Mouse (Mus musculus): ENCODE measurements at regions not wholly inside any gene's neighbourhood (a gene's known extent, or its start where the extent isn't known, plus 50 kb on each side); places are given as distances from the start of the nearest gene placed in this dataset.

- Histone ChIP-seq H3K4me3 (ENCODE audit: low read depth, low read length) (no peak overlapping the region), H3K4me2 (ENCODE audit: low read depth, low read length) (no peak overlapping the region), H3K36me3 (ENCODE audit: control insufficient read depth, insufficient read depth, low read length) (no peaks in the 10 kb centered on the region), H3K9ac (replicated peaks; ENCODE audit: low read depth, low read length) (no peak overlapping the region), H3K9me3 (ENCODE audit: control insufficient read depth, low read length) (no peaks in the 10 kb centered on the region), H3K27ac (ENCODE audit: low read depth, low read length) (no peak overlapping the region), H3K4me1 (ENCODE audit: control insufficient read depth, insufficient read depth, low read length) (no peaks in the 10 kb centered on the region), H3K27me3 (ENCODE audit: control insufficient read depth, insufficient read depth, low read length) (no peaks in the 10 kb centered on the region)
- WGBS: 96% methylated on average over 1 of the region's 1 CpGs
- ATAC-seq (ENCODE audit: low read depth): no peak
Measured at GRCm38 (mm10) chr9:9606322-9606721, 367.4 kb upstream of the Arhgap42 start.

DNA sequence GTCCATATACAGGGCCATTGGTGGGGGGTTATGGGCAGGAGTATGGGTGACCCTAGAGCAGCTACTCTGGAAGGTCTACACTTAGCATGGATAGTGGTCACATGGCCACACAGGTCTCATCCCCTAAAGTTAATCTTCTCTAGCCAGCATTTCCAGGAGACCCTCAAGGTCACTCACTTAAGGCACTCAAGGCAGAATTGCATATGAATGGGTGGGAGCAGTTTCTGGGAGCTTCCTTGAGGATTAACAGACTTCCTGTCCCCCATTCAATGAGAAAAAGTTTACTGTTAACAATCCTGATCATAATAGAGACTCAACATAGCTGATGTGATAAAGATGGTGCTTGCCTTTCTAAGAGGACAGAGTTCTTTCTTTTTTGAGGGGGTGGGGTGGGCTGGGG lies 352.4 kb upstream of the Arhgap42 start:
- no peak for ATAC-seq (ENCODE audit: low read depth)
- Histone ChIP-seq H3K9ac (replicated peaks; ENCODE audit: low read depth, low read length) (no peak overlapping the region), H3K4me1 (ENCODE audit: control insufficient read depth, insufficient read depth, low read length) (no peaks in the 10 kb centered on the region), H3K27ac (ENCODE audit: low read depth, low read length) (no peak overlapping the region), H3K4me2 (ENCODE audit: low read depth, low read length) (no peak overlapping the region), H3K27me3 (ENCODE audit: control insufficient read depth, insufficient read depth, low read length) (no peaks in the 10 kb centered on the region), H3K4me3 (ENCODE audit: low read depth, low read length) (no peak overlapping the region), H3K9me3 (ENCODE audit: control insufficient read depth, low read length) (no peaks in the 10 kb centered on the region), H3K36me3 (ENCODE audit: control insufficient read depth, insufficient read depth, low read length) (no peaks in the 10 kb centered on the region)

- no peaks in the 10 kb centered on the region for H3K36me3 ChIP-seq (ENCODE audit: control insufficient read depth, insufficient read depth, low read length)
- H3K27me3 ChIP-seq (ENCODE audit: control insufficient read depth, insufficient read depth, low read length): no peaks in the 10 kb centered on the region
- no peak overlapping the region for H3K4me3 ChIP-seq (ENCODE audit: low read depth, low read length)
- no peak overlapping the region for H3K9ac ChIP-seq (replicated peaks; ENCODE audit: low read depth, low read length)
- no peaks in the 10 kb centered on the region for H3K4me1 ChIP-seq (ENCODE audit: control insufficient read depth, insufficient read depth, low read length)
- ATAC-seq (ENCODE audit: low read depth): peak; percentile 69; the same call in 1 of the 2 replicates
- H3K4me2 ChIP-seq (ENCODE audit: low read depth, low read length): no peak overlapping the region
- no peak overlapping the region for H3K27ac ChIP-seq (ENCODE audit: low read depth, low read length)
- H3K9me3 ChIP-seq (ENCODE audit: control insufficient read depth, low read length): no peaks in the 10 kb centered on the region
- 50% methylated on average over 2 of the region's 2 CpGs for WGBS
Measured at GRCm38 (mm10) chr9:9583011-9583605, 344.2 kb upstream of the Arhgap42 start.

- Histone ChIP-seq H3K4me1 (ENCODE audit: control insufficient read depth, insufficient read depth, low read length) (no peaks in the 10 kb centered on the region), H3K9ac (replicated peaks; ENCODE audit: low read depth, low read length) (no peak overlapping the region), H3K4me3 (ENCODE audit: low read depth, low read length) (no peak overlapping the region), H3K9me3 (ENCODE audit: control insufficient read depth, low read length) (no peaks in the 10 kb centered on the region), H3K27ac (ENCODE audit: low read depth, low read length) (no peak overlapping the region), H3K4me2 (ENCODE audit: low read depth, low read length) (no peak overlapping the region), H3K36me3 (ENCODE audit: control insufficient read depth, insufficient read depth, low read length) (no peaks in the 10 kb centered on the region), H3K27me3 (ENCODE audit: control insufficient read depth, insufficient read depth, low read length) (no peaks in the 10 kb centered on the region)
- 87% methylated on average over 3 of the region's 3 CpGs for WGBS
- no peak for ATAC-seq (ENCODE audit: low read depth)
Measured at GRCm38 (mm10) chr9:9582301-9583010, 343.6 kb upstream of the Arhgap42 start.

DNA sequence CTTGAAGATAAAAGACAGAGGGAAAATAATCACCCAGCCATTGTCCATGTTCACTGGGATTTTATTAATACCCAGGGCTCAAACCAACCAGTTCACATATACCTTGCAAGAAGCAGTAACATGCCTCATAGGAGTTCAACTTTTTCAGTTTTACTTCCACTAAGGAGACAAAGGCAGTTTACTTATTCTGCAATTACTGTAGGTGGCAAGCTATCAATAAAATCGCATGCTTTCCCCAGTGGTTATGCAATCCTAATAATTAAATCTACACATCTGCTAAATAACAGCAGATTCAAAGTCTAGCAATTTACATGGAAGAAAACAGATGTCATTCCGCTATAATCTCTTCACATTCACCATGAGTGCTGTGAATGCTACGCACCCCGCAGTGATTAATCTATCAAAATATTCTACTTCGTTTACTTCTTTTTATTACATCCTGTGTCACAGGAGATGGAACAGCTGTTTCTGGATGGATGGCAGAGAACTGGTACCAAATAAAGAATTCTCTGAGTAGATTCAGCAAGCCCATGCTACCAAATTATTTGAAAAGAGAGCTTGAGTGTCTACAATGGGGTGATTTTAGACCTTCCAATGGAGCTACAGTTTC lies 329.2 kb upstream of the Arhgap42 start:
- Histone ChIP-seq H3K4me3 (ENCODE audit: low read depth, low read length) (no peak overlapping the region), H3K4me1 (ENCODE audit: control insufficient read depth, insufficient read depth, low read length) (no peaks in the 10 kb centered on the region), H3K4me2 (ENCODE audit: low read depth, low read length) (no peak overlapping the region), H3K9me3 (ENCODE audit: control insufficient read depth, low read length) (no peaks in the 10 kb centered on the region), H3K27ac (ENCODE audit: low read depth, low read length) (no peak overlapping the region), H3K27me3 (ENCODE audit: control insufficient read depth, insufficient read depth, low read length) (no peaks in the 10 kb centered on the region), H3K36me3 (ENCODE audit: control insufficient read depth, insufficient read depth, low read length) (no peaks in the 10 kb centered on the region), H3K9ac (replicated peaks; ENCODE audit: low read depth, low read length) (no peak overlapping the region)
- WGBS: 48% methylated on average over 5 of the region's 5 CpGs
- peak; percentile 85 for ATAC-seq (ENCODE audit: low read depth)

DNA sequence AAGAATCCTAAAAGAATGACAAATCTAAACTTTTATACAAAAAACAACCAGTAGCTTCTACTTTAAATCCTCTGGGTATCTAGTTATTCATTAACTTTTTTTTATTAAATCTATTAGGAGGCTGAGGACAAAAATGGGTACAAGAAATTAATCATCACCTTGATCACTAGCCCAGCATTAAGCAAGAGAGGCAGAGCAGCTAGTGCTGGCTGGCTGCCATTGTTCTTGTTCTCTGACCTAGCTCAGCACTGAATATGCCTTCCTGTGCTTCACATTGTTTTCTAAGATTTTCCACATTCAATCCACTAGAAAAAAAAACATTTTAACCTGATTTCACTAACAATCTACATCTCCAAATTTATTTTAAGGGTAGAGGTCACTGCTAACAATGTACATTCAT lies 325.6 kb upstream of the Arhgap42 start:
- H3K36me3 ChIP-seq (ENCODE audit: control insufficient read depth, insufficient read depth, low read length): no peaks in the 10 kb centered on the region
- no peaks in the 10 kb centered on the region for H3K4me1 ChIP-seq (ENCODE audit: control insufficient read depth, insufficient read depth, low read length)
- no peak overlapping the region for H3K9ac ChIP-seq (replicated peaks; ENCODE audit: low read depth, low read length)
- ATAC-seq (ENCODE audit: low read depth): no peak
- H3K27ac ChIP-seq (ENCODE audit: low read depth, low read length): no peak overlapping the region
- H3K4me3 ChIP-seq (ENCODE audit: low read depth, low read length): no peak overlapping the region
- H3K27me3 ChIP-seq (ENCODE audit: control insufficient read depth, insufficient read depth, low read length): no peaks in the 10 kb centered on the region
- H3K9me3 ChIP-seq (ENCODE audit: control insufficient read depth, low read length): no peaks in the 10 kb centered on the region
- H3K4me2 ChIP-seq (ENCODE audit: low read depth, low read length): no peak overlapping the region

DNA sequence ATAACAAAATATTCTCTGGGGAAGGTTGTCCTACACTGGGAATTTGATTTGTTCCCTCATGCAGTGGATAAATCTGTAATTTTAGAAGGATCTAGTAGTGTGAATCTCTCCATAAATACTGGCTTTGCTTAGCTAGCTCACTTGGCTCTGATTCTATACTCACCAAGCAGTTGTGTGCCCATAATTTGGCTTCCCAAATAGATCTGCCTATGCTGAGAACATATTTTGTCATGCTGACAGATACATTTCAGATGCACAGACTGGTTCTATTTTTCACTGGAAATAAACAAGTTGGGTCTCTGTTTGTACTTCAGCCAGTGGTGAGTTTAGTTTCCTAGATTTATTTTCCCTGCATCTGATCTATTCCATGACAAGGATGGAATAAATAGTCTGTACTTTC lies 309.8 kb upstream of the Arhgap42 start:
- Histone ChIP-seq H3K4me1 (ENCODE audit: control insufficient read depth, insufficient read depth, low read length) (no peaks in the 10 kb centered on the region), H3K9ac (replicated peaks; ENCODE audit: low read depth, low read length) (no peak overlapping the region), H3K27me3 (ENCODE audit: control insufficient read depth, insufficient read depth, low read length) (no peaks in the 10 kb centered on the region), H3K36me3 (ENCODE audit: control insufficient read depth, insufficient read depth, low read length) (no peaks in the 10 kb centered on the region), H3K27ac (ENCODE audit: low read depth, low read length) (no peak overlapping the region), H3K9me3 (ENCODE audit: control insufficient read depth, low read length) (no peaks in the 10 kb centered on the region), H3K4me2 (ENCODE audit: low read depth, low read length) (no peak overlapping the region), H3K4me3 (ENCODE audit: low read depth, low read length) (no peak overlapping the region)
- ATAC-seq (ENCODE audit: low read depth): no peak

DNA sequence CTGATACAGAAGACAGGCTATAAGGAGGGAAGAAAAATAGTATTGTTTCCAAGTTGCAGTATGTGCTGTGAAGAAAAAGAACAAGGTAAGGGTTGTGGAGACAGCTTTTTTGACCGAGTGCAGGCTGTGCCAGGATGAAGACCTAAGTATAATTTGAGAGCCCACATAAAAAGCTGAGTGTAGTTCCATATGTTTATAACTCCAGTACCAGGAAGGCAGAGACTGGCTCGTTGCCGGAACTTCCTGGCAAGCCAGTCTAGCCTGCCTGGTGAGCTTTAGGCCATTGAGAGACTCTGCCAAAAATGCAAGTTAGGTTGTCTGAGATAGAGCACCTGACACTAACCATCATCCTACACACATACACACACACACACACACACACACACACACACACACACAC lies 308.7 kb upstream of the Arhgap42 start:
- H3K4me3 ChIP-seq (ENCODE audit: low read depth, low read length): no peak overlapping the region
- no peaks in the 10 kb centered on the region for H3K9me3 ChIP-seq (ENCODE audit: control insufficient read depth, low read length)
- ATAC-seq (ENCODE audit: low read depth): no peak
- no peaks in the 10 kb centered on the region for H3K27me3 ChIP-seq (ENCODE audit: control insufficient read depth, insufficient read depth, low read length)
- H3K4me2 ChIP-seq (ENCODE audit: low read depth, low read length): no peak overlapping the region
- H3K36me3 ChIP-seq (ENCODE audit: control insufficient read depth, insufficient read depth, low read length): no peaks in the 10 kb centered on the region
- H3K27ac ChIP-seq (ENCODE audit: low read depth, low read length): no peak overlapping the region
- 83% methylated on average over 3 of the region's 3 CpGs for WGBS
- no peaks in the 10 kb centered on the region for H3K4me1 ChIP-seq (ENCODE audit: control insufficient read depth, insufficient read depth, low read length)
- no peak overlapping the region for H3K9ac ChIP-seq (replicated peaks; ENCODE audit: low read depth, low read length)

GRCm38 (mm10) chr9:9547121-9547520 lies 308.2 kb upstream of the Arhgap42 start:
- Histone ChIP-seq H3K4me1 (ENCODE audit: control insufficient read depth, insufficient read depth, low read length) (no peaks in the 10 kb centered on the region), H3K9ac (replicated peaks; ENCODE audit: low read depth, low read length) (no peak overlapping the region), H3K4me2 (ENCODE audit: low read depth, low read length) (no peak overlapping the region), H3K36me3 (ENCODE audit: control insufficient read depth, insufficient read depth, low read length) (no peaks in the 10 kb centered on the region), H3K27me3 (ENCODE audit: control insufficient read depth, insufficient read depth, low read length) (no peaks in the 10 kb centered on the region), H3K9me3 (ENCODE audit: control insufficient read depth, low read length) (no peaks in the 10 kb centered on the region), H3K27ac (ENCODE audit: low read depth, low read length) (no peak overlapping the region), H3K4me3 (ENCODE audit: low read depth, low read length) (no peak overlapping the region)
- ATAC-seq (ENCODE audit: low read depth): no peak
- 96% methylated on average over 2 of the region's 2 CpGs for WGBS
